Mouse (Mus musculus): ENCODE data around the gene Cst11.
"Not testable (repeated sequence)": the region's sequence is repeated elsewhere in the genome, so short reads cannot be mapped to it uniquely, and the experiment has no call there.

Cst11 gene

GRCm38 (mm10) chr2:148771397-148771796 lies at the start of gene Cst11:
Gene Cst11, minus strand, starts transcription at chr2:148771497.
- DNase-seq (ENCODE audit: low read depth, low spot score): not testable (repeated sequence)

- DNase-seq (ENCODE audit: low read depth, low spot score): no peak
These were observed 48.6 kb upstream of the Cst11 start, which contains the start of gene Cst13 for GRCm38 (mm10) chr2:148819909-148820308. Gene Cst13, plus strand, starts transcription at chr2:148820081.

GRCm38 (mm10) chr2:148806696-148807095 lies 35.4 kb upstream of the Cst11 start:
- no peak for DNase-seq (ENCODE audit: low read depth, low spot score)

GRCm38 (mm10) chr2:148801491-148801921 lies 30.2 kb upstream of the Cst11 start:
- no peak for DNase-seq (ENCODE audit: low read depth, low spot score)

- no peak for DNase-seq (ENCODE audit: low read depth, low spot score)
These were observed 27.2 kb upstream of the Cst11 start, which contains the start of gene Cst8 for GRCm38 (mm10) chr2:148798485-148798884. Gene Cst8, plus strand, starts transcription at chr2:148798785.

GRCm38 (mm10) chr2:148789142-148789541 lies 17.8 kb upstream of the Cst11 start, which contains the start of gene Cst12:
Gene Cst12, plus strand, starts transcription at chr2:148789361.
- DNase-seq (ENCODE audit: low read depth, low spot score): no peak

- peak; percentile 23 for DNase-seq (ENCODE audit: low read depth, low spot score)
These were observed 10.4 kb upstream of the Cst11 start, which contains the start of gene 8030411F24Rik for GRCm38 (mm10) chr2:148781709-148782108. Gene 8030411F24Rik, plus strand, starts transcription at chr2:148782009.

GRCm38 (mm10) chr2:148763648-148764388 lies 7.5 kb downstream of the Cst11 start:
- DNase-seq (ENCODE audit: low read depth, low spot score): peak; percentile 69

GRCm38 (mm10) chr2:148754310-148754846 lies 16.9 kb downstream of the Cst11 start:
- no peak for DNase-seq (ENCODE audit: low read depth, low spot score)

- peak; percentile 88 for DNase-seq (ENCODE audit: low read depth, low spot score)
These were observed 19.1 kb downstream of the Cst11 start for GRCm38 (mm10) chr2:148751893-148752813.

GRCm38 (mm10) chr2:148750058-148750457 lies 21.2 kb downstream of the Cst11 start, which contains the start of gene Cstl1:
Gene Cstl1, plus strand, starts transcription at chr2:148750358.
- no peak for DNase-seq (ENCODE audit: low read depth, low spot score)

GRCm38 (mm10) chr2:148743846-148744407 lies 27.4 kb downstream of the Cst11 start:
- DNase-seq (ENCODE audit: low read depth, low spot score): no peak

GRCm38 (mm10) chr2:148743001-148743400 lies 28.3 kb downstream of the Cst11 start:
- no peak for DNase-seq (ENCODE audit: low read depth, low spot score)

GRCm38 (mm10) chr2:148732327-148733000 lies 38.8 kb downstream of the Cst11 start, which contains the start of gene Napb:
Gene Napb, minus strand, starts transcription at chr2:148732467.
- DNase-seq (ENCODE audit: low read depth, low spot score): peak; percentile 97

- no peak for DNase-seq (ENCODE audit: low read depth, low spot score)
These were observed 39.5 kb downstream of the Cst11 start for GRCm38 (mm10) chr2:148731614-148732326.

GRCm38 (mm10) chr2:148719271-148719995 lies 51.9 kb downstream of the Cst11 start:
- no peak for DNase-seq (ENCODE audit: low read depth, low spot score)

Data from R1 (cell line).